Mouse (Mus musculus) bone marrow macrophage, adult 2 months (primary cell): ENCODE measurements around the gene Slc2a9.

ENCODE experiments used
- CTCF ChIP-seq: IDR thresholded peaks from 2 replicates; pipeline ENCODE4 v1.5.1; 2012; ENCODE audit warnings: low read depth, mild to moderate bottlenecking, low read length, moderate library complexity
- POLR2A ChIP-seq: IDR thresholded peaks from 2 replicates; pipeline ENCODE4 v1.6.1; 2012; ENCODE audit warnings: mild to moderate bottlenecking, low read depth, low read length, borderline replicate concordance

- TF ChIP-seq POLR2A = no peak
- TF ChIP-seq CTCF = no peak
Measured at GRCm38 (mm10) chr5:38388857-38389256, 114.1 kb downstream of the Slc2a9 start.
